Mouse (Mus musculus) liver, embryonic 14.5 days (tissue): ENCODE results near the gene Pcgf6.
"Not testable (repeated sequence)": the region's sequence is repeated elsewhere in the genome, so short reads cannot be mapped to it uniquely, and the experiment has no call there.

Experiments
- CTCF ChIP-seq: IDR thresholded peaks from 2 replicates; pipeline ENCODE4 v1.5.1; 2016; ENCODE audit warnings: antibody characterized with exemption, low read depth, control low read depth
- EP300 ChIP-seq: IDR thresholded peaks from 2 replicates; pipeline ENCODE4 v1.6.1; 2016; ENCODE audit warnings: antibody characterized with exemption, low read depth

DNA sequence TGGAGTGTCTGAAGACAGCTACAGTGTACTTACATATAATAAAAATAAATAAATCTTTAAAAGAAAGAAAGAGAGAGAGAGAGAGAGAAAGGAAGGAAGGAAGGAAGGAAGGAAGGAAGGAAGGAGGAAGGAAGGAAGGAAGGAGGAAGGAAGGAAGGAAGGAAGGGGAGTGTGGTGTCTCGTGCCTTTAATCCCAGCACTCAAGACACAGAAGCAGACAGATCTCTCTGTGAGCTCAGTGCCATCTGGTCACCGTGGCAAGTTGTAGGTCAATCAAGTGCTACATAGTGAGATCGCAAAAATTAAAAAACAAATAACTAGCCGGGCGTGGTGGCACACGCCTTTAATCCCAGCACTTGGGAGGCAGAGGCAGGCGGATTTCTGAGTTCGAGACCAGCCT, 60.1 kb downstream of the Pcgf6 start:
- not testable (repeated sequence) for TF ChIP-seq EP300, CTCF
